Mouse (Mus musculus) liver, embryonic 11.5 days (tissue): ENCODE data around the gene Hibch. TPM values are rescaled to one million over a fixed set of nuclear protein-coding genes. Genes with fewer than 3 reads are reported as not detected.
"Not testable (repeated sequence)": the region's sequence is repeated elsewhere in the genome, so short reads cannot be mapped to it uniquely, and the experiment has no call there.

Experiments used
- ATAC-seq: fragments of 200-750 bp; cut with Nextera tagmentation; replicated peaks from 2 replicates; pipeline ENCODE4 v1.8.0; 2017; ENCODE audit warnings: moderate number of reproducible peaks, mild to moderate bottlenecking, moderate TSS enrichment, moderate library complexity; ENCODE audit not compliant: low FRiP score
- DNase-seq: peaks from one replicate; pipeline ENCODE4 v3.0.0-alpha.2; 2017; ENCODE audit warnings: low spot score
- H3K27ac ChIP-seq: fragments of 300-500 bp; sonication (generic); 2 replicates; pipeline ENCODE4 v1.5.1; 2014; ENCODE audit warnings: mild to moderate bottlenecking, low read depth, low read length, control low read depth
- H3K27me3 ChIP-seq: fragments of 300-500 bp; sonication (generic); replicated peaks from 2 replicates; pipeline ENCODE4 v1.6.1; 2014; ENCODE audit warnings: low read length, mixed read lengths; ENCODE audit not compliant: control insufficient read depth, insufficient read depth
- H3K36me3 ChIP-seq: fragments of 300-500 bp; sonication (generic); 2 replicates; pipeline ENCODE4 v1.6.1; 2014; ENCODE audit warnings: mild to moderate bottlenecking, low read length, moderate library complexity, mixed read lengths; ENCODE audit not compliant: control insufficient read depth, insufficient read depth
- H3K4me1 ChIP-seq: fragments of 300-500 bp; sonication (generic); replicated peaks from 2 replicates; pipeline ENCODE4 v1.6.1; 2014; ENCODE audit warnings: low read length, mixed read lengths; ENCODE audit not compliant: control insufficient read depth, insufficient read depth
- H3K4me2 ChIP-seq: fragments of 300-500 bp; sonication (generic); 2 replicates; pipeline ENCODE4 v1.6.1; 2014; ENCODE audit warnings: mild to moderate bottlenecking, control low read depth, moderate library complexity
- H3K4me3 ChIP-seq: fragments of 300-500 bp; sonication (generic); 2 replicates; pipeline ENCODE4 v1.5.1; 2014; ENCODE audit warnings: low read depth, low read length, control low read depth
- H3K9ac ChIP-seq: fragments of 300-500 bp; sonication (generic); 2 replicates; pipeline ENCODE4 v1.6.1; 2014; ENCODE audit warnings: low read depth, low read length, control low read depth
- H3K9me3 ChIP-seq: fragments of 300-500 bp; sonication (generic); 2 replicates; pipeline ENCODE4 v1.6.1; 2016; ENCODE audit warnings: low read length, inconsistent platforms, mixed read lengths; ENCODE audit not compliant: control insufficient read depth
- WGBS: fragments of 180-500 bp; shearing (Covaris S2); extraction: QIAGEN DNeasy Blood & Tissue Kit; methylation state at CpG from one replicate; pipeline ENCODE4 v1.1.7; 2014; 5-methylcytosine and 5-hydroxymethylcytosine counted together
- polyA plus RNA-seq: library from polyadenylated mRNA; unstranded; fragments of >200 nt; fragmentation: Nextera tagmentation; extraction: Ambion mirVana; gene quantifications from 2 replicates; pipeline ENCODE4 v1.2.1, GENCODE M21; 2014

Gene Hibch
- polyA plus RNA-seq, 1 experiment from 2014 or later: 28.4 TPM

DNA sequence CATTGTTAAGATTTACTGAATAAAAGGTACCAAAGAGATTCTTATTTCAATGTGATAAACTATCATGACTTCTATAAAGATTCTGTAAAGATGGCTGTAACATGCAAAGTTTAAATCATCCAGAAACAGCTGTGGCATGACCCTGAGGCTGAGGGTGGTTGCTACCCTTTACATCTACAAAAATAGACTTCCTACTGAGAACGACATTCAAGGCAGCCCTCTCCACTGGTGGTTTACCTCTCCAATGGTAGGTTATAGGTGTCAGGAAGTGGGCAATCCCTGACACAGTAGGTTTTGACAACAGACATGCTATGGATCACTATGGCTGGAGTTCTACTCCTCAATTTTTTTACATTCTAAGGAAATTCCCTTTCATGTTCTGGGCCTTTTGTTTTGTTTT, 79.8 kb downstream of the Hibch start:
- DNase-seq, H3K4me2 ChIP-seq, H3K9me3 ChIP-seq, ATAC-seq, H3K9ac ChIP-seq, H3K4me3 ChIP-seq, H3K27me3 ChIP-seq, H3K4me1 ChIP-seq, H3K27ac ChIP-seq, H3K36me3 ChIP-seq: not testable (repeated sequence)
- no CpG with 5 or more reads among the region's 1 CpGs for WGBS

- Histone ChIP-seq H3K27me3 (no peaks in the 10 kb centered on the region), H3K9ac (no peak overlapping the region), H3K4me3 (no peak overlapping the region), H3K4me1 (no peaks in the 10 kb centered on the region), H3K4me2 (no peak overlapping the region), H3K27ac (no peak overlapping the region), H3K9me3 (peaks cover 3% of the 10 kb centered on the region; the same call in 1 of the 2 replicates), H3K36me3 (no peaks in the 10 kb centered on the region)
- no peak for ATAC-seq
- WGBS: 82% methylated on average over 5 of the region's 5 CpGs
- no peak for DNase-seq
Measured at GRCm38 (mm10) chr1:52934494-52934893, 89.8 kb downstream of the Hibch start.

DNA sequence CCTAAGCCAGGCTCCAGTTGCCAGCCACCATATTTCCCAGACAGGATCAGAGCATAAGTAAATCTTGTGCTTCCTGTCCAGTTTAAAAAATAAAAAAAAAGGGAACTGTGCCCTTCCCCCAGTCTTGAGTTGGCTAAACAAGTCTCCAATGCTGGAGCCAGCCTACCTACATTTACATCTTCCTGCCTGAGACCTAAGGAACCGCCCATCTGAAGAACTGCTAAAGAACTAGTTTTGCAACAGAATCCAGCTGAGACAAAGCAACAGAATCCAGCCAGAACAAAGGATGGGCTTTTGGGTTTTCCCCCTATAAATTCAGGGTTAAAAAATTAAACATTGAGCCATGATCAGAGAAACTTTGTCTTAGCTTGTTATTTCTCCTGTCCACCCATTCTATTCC, 94.3 kb downstream of the Hibch start:
- no peak overlapping the region for H3K9ac ChIP-seq
- H3K9me3 ChIP-seq: peaks cover 3% of the 10 kb centered on the region; the same call in 1 of the 2 replicates
- WGBS: 93% methylated on average over 1 of the region's 1 CpGs
- H3K27me3 ChIP-seq: no peaks in the 10 kb centered on the region
- no peak overlapping the region for H3K4me3 ChIP-seq
- ATAC-seq (no peak), DNase-seq (no peak)
- no peaks in the 10 kb centered on the region for H3K36me3 ChIP-seq
- H3K4me1 ChIP-seq: no peaks in the 10 kb centered on the region
- no peak overlapping the region for H3K27ac ChIP-seq
- H3K4me2 ChIP-seq: no peak overlapping the region

DNA sequence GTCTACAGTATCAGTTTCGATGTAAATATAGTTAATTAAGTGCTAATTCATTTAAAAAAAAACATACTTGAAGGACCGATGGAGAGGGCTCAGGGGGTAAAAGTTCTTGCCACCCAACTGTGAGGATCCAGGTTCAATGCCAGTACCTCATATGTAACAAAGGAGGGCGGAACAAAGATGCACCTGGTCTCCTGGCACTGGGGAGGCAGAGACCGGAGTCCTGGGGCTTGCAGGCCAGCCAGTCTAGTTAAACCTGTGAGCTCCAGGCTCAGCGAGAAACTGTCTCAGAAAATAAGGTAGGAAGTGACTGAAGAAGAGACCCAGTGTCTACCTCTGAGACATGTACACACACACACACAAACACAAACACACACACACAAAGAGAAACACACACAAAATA, 103.2 kb downstream of the Hibch start:
- Histone ChIP-seq H3K27me3 (no peaks in the 10 kb centered on the region), H3K9ac (no peak overlapping the region), H3K27ac (no peak overlapping the region), H3K4me1 (no peaks in the 10 kb centered on the region; the same call in 1 of the 2 replicates), H3K9me3 (no peaks in the 10 kb centered on the region), H3K36me3 (no peaks in the 10 kb centered on the region), H3K4me2 (no peak overlapping the region), H3K4me3 (no peak overlapping the region)
- WGBS: 85% methylated on average over 5 of the region's 5 CpGs
- DNase-seq: no peak
- no peak for ATAC-seq

DNA sequence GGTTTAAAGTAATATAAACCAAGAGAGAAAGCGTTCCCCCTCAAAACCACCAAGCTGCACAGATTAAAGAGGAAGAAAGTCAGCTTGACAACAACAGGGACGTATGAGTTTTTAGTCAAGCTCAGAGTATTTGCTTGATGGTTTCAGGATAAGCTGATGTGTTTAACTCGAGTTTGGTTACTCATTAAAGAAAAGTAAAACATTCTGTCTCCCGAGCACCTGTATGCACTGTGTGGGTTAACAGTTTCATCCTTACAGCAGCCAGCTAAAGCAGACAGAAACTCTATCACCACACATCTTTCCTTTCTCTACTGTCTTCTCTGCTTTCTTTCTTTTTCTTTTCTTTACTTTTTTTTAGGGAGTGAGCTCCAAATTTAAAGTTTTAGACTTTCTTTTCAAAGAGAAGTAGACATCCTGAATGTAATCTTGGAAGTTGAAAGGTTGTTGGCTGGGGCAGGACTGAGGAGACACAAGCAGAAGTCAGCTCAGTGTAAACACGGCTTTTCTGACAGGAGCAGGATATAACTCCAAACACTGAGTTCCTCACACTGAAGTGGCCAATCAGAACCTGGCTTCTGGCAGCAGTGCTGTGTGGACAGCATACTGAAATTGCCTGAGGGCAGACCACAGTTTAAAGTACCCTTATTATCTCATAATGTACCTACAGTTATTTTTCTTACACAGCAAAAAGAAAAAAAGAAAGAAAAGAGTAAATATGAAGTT, 106.6 kb downstream of the Hibch start:
- no peak for DNase-seq
- H3K4me2 ChIP-seq: peak overlapping the region; percentile 94; the same call in 1 of the 2 replicates
- ATAC-seq: peak; percentile 61
- no peaks in the 10 kb centered on the region for H3K27me3 ChIP-seq
- no peaks in the 10 kb centered on the region; the same call in 1 of the 2 replicates for H3K4me1 ChIP-seq
- no peak overlapping the region for H3K9ac ChIP-seq
- no peaks in the 10 kb centered on the region for H3K9me3 ChIP-seq
- 36% methylated on average over 5 of the region's 5 CpGs for WGBS
- H3K27ac ChIP-seq: no peak overlapping the region
- no peak overlapping the region for H3K4me3 ChIP-seq
- no peaks in the 10 kb centered on the region for H3K36me3 ChIP-seq

DNA sequence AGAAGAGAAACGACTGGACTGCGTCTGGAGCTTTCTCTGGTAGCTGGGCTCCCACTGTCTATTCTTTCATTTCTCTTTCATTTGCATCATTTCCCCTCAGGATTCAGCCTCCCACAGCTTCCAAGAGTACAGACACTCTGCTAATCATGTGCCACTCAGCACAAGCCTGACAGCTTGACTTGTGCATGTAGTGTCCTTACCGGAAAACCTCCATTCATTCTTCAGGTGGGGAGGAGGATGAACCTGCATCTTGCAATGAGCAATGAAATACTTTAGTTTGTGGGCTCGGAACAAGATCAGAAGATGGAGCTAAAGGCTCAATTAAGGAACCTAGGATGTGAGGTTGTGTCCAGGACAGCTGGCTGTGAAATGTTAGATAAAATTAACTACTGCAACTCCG, 107.4 kb downstream of the Hibch start:
- Histone ChIP-seq H3K27ac (peak overlapping the region; percentile 11; the same call in 1 of the 2 replicates), H3K4me1 (no peaks in the 10 kb centered on the region; the same call in 1 of the 2 replicates), H3K4me3 (peak overlapping the region; percentile 59), H3K36me3 (no peaks in the 10 kb centered on the region), H3K9ac (no peak overlapping the region; the same call in 1 of the 2 replicates), H3K9me3 (no peaks in the 10 kb centered on the region), H3K4me2 (peak overlapping the region; percentile 94), H3K27me3 (no peaks in the 10 kb centered on the region)
- no peak for DNase-seq
- WGBS: 13% methylated on average over 5 of the region's 5 CpGs
- ATAC-seq: no peak

- DNase-seq: peak; percentile 54
- 2% methylated on average over 40 of the region's 47 CpGs for WGBS
- Histone ChIP-seq H3K27me3 (no peaks in the 10 kb centered on the region), H3K9ac (peak overlapping the region; percentile 49), H3K36me3 (no peaks in the 10 kb centered on the region), H3K4me1 (no peaks in the 10 kb centered on the region; the same call in 1 of the 2 replicates), H3K4me3 (peak overlapping the region; percentile 59), H3K27ac (peak overlapping the region; percentile 11; the same call in 1 of the 2 replicates), H3K4me2 (peak overlapping the region; percentile 94), H3K9me3 (no peaks in the 10 kb centered on the region)
- ATAC-seq: peak; percentile 56
Measured at GRCm38 (mm10) chr1:52952551-52953397, 108.0 kb downstream of the Hibch start.

GRCm38 (mm10) chr1:52953548-52953947, 108.8 kb downstream of the Hibch start:
- H3K36me3 ChIP-seq: no peaks in the 10 kb centered on the region
- WGBS: 43% methylated on average over 4 of the region's 4 CpGs
- H3K9me3 ChIP-seq: no peaks in the 10 kb centered on the region
- ATAC-seq: no peak
- no peaks in the 10 kb centered on the region for H3K27me3 ChIP-seq
- H3K4me2 ChIP-seq: peak overlapping the region; percentile 94
- no peaks in the 10 kb centered on the region; the same call in 1 of the 2 replicates for H3K4me1 ChIP-seq
- no peak overlapping the region for H3K9ac ChIP-seq
- no peak for DNase-seq
- H3K4me3 ChIP-seq: no peak overlapping the region
- H3K27ac ChIP-seq: no peak overlapping the region
